Mouse (Mus musculus): ENCODE measurements around the gene Il25.
"Not testable (repeated sequence)": the region's sequence is repeated elsewhere in the genome, so short reads cannot be mapped to it uniquely, and the experiment has no call there.

Gene Il25

GRCm38 (mm10) chr14:54955481-54955880, 23.0 kb downstream of the Il25 start:
- no peak for DNase-seq (ENCODE audit: low spot score)

GRCm38 (mm10) chr14:54956533-54956932, 24.0 kb downstream of the Il25 start:
- no peak for DNase-seq (ENCODE audit: low spot score)

GRCm38 (mm10) chr14:54958503-54958902, 26.0 kb downstream of the Il25 start:
- DNase-seq (ENCODE audit: low spot score) = no peak

DNA sequence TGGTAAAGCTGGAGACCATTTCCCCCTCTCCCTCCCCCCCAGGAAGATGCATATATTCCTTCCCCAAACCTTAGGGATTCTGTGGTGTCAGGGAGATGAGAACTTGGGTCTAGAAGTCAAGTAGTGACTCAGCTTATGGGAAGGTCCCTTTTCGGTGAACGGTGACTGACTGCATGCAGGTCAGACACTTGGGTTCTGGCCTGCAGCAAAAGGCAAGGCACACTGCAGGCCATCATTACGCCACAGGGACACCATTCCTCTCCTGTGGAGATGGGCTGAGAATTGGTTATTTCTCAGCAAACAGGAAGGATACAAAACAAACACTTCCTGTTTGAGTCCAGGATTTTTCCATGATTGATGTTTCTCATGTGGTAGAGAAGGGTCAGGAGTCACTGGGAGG, 26.7 kb downstream of the Il25 start:
- DNase-seq (ENCODE audit: low spot score) = no peak

DNA sequence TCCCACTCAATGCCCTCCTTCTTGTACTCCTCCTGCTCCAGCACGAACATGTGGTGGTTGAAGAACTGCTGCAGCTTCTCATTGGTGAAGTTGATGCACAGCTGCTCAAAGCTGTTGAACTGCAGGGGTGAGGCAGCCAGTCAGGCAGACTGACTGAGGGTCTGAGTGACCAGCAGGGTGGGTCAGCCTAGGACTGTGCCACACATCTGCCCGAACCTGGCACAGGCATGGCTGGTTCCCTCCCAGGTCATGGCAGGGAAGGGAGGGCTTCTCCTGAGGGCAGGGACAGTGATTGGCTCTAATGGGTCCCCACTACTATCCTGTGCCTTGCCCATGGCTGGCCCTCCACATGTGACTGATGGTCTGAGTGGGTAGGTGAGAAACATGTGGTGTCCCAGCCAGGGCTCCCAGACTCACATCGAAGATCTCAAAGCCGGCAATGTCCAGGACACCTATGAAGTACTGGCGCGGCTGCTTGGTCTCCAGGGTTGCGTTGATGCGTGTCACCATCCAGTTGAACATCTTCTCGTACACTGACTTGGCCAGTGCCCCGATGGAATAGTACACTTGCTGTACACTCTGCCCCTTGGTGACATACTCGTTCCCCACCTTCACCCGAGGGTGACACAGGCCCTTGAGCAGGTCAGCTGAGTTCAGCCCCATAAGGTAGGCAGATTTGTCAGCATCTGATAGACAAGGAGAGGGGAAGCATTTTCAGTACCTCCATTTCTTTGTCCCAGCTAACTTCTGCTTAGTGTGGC, 27.5 kb downstream of the Il25 start:
- DNase-seq (ENCODE audit: low spot score) = not testable (repeated sequence)

DNA sequence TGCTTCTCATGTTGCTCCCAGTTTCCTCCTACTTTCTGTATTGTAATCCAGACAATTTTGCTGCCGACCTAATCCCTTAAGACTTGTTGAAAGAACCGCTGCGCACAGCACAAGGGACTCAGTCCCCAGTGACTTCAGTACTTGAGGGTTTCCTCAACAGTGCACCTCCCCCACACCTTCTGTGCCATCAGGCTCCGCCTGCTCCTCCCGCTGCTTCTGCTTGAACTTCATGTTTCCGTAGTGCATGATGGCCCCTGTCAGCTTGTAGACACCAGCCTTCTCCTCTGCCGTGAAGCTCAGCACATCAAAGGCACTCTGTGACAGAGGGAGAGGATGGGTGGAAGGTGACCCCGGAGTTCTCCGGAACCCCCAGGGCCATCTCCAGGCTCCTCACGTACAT, 28.3 kb downstream of the Il25 start:
- peak; percentile 9 for DNase-seq (ENCODE audit: low spot score)

- no peak for DNase-seq (ENCODE audit: low spot score)
Measured at GRCm38 (mm10) chr14:54961487-54961886, 29.0 kb downstream of the Il25 start.

- DNase-seq (ENCODE audit: low spot score) = no peak
Measured at GRCm38 (mm10) chr14:54962714-54963113, 30.2 kb downstream of the Il25 start.

DNA sequence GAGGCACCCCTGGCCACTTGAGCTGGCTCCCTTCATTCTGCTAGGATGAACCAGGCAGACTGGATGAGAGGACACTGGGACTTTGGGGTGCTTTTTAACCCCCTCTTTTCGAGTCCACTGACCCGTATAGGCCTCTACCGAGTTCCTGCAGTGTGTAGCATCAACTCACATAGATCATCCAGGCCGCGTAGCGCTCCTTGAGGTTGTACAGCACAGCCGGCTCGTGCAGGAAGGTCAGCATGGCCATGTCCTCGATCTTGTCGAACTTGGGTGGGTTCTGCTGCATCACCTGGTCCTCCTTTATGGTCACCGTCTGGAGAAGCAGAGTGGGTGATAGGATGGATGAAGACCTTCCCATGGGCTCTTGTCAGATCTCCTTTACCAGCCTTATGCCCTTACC, 31.2 kb downstream of the Il25 start:
- no peak for DNase-seq (ENCODE audit: low spot score)

DNA sequence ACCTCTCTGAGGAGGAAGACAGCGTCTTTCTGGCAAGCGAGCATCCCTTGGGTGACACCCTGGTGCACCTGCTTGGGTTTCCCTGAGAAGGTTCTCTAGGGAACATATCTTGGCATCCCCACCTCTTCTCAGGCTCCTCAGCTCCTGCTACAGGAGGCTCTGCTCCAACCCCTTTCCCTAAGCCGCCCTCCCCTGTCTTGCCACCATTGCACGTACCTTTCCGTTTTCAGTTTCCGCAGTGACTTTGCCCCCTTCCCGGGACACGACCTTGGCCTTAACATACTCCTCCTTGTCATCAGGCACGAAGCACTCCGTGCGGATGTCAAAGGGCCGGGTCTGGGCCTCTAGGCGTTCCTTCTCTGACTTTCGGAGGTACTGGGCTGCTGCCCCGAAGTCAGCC, 32.5 kb downstream of the Il25 start:
- no peak for DNase-seq (ENCODE audit: low spot score)

GRCm38 (mm10) chr14:54965631-54966030, 33.1 kb downstream of the Il25 start:
- DNase-seq (ENCODE audit: low spot score) = no peak

DNA sequence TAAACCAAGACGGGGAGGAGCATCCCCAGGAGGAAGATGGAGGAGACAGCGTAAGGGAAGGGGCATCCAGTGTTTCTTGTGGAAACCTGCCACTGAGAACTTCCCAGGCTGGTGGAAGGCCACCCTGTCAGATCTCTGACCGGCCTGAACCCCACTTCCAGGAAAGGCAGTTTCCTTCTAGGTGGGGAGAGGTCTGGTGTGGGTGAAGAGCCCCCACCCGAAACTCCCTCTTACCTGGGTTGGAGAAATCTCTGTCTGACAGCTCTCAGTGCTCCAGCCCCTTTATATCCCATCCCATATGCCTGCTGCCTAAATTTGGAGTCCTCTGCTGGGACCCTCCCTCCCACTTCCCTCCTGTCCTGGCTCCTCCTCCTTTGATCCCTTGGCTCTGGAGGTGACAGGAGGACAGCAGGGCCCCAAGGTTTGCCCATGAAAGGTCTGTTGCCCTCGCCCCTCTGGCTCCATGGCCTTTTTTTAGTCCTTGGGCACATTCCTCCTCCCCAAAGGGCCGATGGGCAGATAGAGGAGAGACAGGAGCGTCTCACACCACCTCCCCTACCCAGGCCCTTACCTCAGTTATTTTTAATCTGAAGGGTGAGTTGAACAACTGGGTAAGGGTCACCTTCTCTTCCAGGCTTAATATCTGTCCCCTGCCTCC, 34.0 kb downstream of the Il25 start, which contains the start of gene Myh6:
TSS of gene Myh6 (minus strand) at position 608 of the 658 bp plus-strand sequence.
- DNase-seq (ENCODE audit: low spot score) = no peak

GRCm38 (mm10) chr14:54967874-54968273, 35.4 kb downstream of the Il25 start:
- DNase-seq (ENCODE audit: low spot score) = no peak

DNA sequence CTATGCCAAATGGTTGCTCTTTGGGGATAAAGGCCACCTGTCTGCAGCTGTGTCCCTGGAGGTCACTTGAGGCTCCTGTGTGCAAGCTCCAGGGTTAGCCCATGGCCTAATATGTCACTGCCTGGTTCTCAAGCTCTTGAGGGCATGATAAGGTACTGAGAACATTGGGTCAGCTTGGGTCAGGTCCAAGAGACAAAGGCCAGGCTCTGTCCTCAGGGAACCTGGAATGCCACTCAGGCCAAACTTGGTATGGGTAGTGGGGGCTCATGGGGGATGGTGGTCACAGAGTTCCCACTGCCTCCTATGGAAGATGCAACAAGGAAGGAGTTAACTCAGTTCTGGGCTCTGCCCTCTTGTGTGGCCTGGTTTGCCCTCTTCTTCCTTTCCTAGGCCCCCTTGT, 35.8 kb downstream of the Il25 start:
- DNase-seq (ENCODE audit: low spot score) = no peak

DNA sequence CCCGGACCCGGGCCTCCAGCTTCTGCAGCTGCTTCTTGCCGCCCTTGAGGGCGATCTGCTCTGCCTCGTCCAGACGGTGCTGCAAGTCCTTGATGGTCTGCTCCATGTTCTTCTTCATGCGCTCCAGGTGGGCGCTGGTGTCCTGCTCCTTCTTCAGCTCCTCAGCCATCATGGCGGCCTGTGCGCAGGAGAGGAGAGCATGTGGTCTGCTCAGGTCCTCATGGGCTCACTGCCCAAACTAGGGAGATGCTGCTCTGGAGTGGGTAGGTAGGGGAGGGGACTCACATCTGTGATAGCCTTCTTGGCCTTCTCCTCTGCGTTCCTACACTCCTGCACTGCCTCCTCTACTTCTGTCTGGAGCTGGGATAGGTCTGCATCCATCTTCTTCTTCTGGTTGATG, 40.3 kb downstream of the Il25 start:
- DNase-seq (ENCODE audit: low spot score) = not testable (repeated sequence)

GRCm38 (mm10) chr14:54974068-54974791, 41.7 kb downstream of the Il25 start:
- peak; percentile 44 for DNase-seq (ENCODE audit: low spot score)

DNA sequence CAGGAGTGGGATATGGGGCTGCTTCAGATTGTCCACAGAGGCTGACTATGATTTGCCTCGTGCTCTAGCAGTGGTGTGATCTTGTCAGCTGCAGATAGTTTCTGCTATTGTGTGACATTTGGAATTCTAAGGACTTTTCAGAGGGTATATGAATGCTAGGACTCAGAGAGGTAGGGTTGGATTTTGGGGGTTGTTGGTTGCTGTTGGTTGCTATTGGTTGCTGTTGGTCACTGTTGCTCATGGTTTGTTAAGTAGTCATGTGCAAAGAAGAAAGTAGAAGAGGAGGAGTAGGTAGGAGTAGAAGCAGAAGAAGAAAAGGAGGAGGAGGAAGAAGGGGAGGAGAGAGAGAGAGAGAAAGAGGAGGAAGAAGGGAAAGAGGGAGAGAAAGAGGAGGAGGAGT, 44.1 kb downstream of the Il25 start, which contains the start of gene Gm17428:
TSS of gene Gm17428 (plus strand) at position 301 of the 400 bp plus-strand sequence.
- no peak for DNase-seq (ENCODE audit: low spot score)

DNA sequence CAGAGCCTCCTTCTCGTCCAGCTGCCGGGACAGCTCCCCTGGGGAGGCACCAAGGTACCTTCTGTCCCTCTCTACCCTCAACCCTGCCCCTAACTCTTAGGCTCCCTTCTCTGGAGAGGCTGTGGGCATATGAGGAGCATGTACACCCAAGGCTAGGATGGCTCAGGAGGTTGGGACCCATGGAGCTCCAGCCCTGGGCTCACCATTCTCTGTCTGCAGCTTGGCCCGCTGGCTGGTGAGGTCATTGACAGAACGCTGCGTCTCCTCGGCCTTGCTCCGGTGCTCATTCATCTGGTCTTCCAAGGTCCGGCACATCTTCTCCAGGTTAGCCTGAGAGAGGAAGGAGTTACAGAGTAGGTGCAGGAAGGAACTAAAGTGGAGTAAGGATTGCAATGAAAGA, 46.2 kb downstream of the Il25 start:
- DNase-seq (ENCODE audit: low spot score) = no peak

GRCm38 (mm10) chr14:54981934-54982333, 49.4 kb downstream of the Il25 start:
- DNase-seq (ENCODE audit: low spot score) = no peak

Data from retina, embryonic 14.5 days (tissue).